In genomic region chr7:127321106-127321505, GRCm38 (mm10) we compare ENCODE assay signal across 21 mouse cellular contexts. TPM values are rescaled to one million over a fixed set of nuclear protein-coding genes. Genes with fewer than 3 reads are reported as not detected.
DNase-seq lines count a peak whose midpoint lies in the region; ATAC-seq and TF ChIP-seq lines count a peak whose summit lies in the region.
"Had no signal": no experiment of that assay in that cellular context is flagged by ENCODE, and none has a peak within 500 bp of the region (broad histone marks: within the 10 kb centered on the region; RNA-seq: fewer than 3 reads in every experiment).

No protein-coding gene starts in this region.

- WGBS in cerebellum, adult 2 months: 59% methylated on average over 4 of the region's 4 CpGs

- H3K27ac ChIP-seq in cerebellum, adult 2 months (ENCODE audit: insufficient read depth, low read length): no peak overlapping the region

- no peak for TF ChIP-seq CTCF in cerebellum, adult 2 months (IDR thresholded peaks at IDR 0.05; ENCODE audit: borderline replicate concordance, insufficient read depth, low read depth, low read length)

- no peak for DNase-seq in frontal cortex, postnatal 25 days (ENCODE audit: low spot score in 2 of 2)
- DNase-seq in right cerebral cortex, adult 18-20 months: peak; percentile 9
- DNase-seq in right cerebral cortex, postnatal 25 days: no peak
- DNase-seq in brain, adult 2 months (ENCODE audit: low read depth, low spot score): peak; percentile 12
- DNase-seq in cerebellum, adult 2 months: no peak
- DNase-seq: adrenal gland, adult 2 months; adrenal gland, adult 8-10 months; adrenal gland, postnatal 10 days; adrenal gland, postnatal 14 days; adrenal gland, postnatal 25 days; adrenal gland, postnatal 36 days; B cell, adult 2 months; cerebellum, adult 11 months; cerebellum, adult 11-12 months; cerebellum, adult 18-20 months; cerebellum, adult 8-10 months had no signal

- no peak for TF ChIP-seq POLR2A in cerebellum, adult 2 months (IDR thresholded peaks at IDR 0.05; ENCODE audit: borderline replicate concordance, insufficient read depth, low read length)

- H3K4me3 ChIP-seq in cerebellum, adult 2 months (replicated peaks; ENCODE audit: insufficient read depth, low read depth, low read length): no peak overlapping the region

- peak; percentile 80; the same call in 1 of the 2 replicates for ATAC-seq in frontal cortex, adult (ENCODE audit: low TSS enrichment)
- ATAC-seq: activated CD4-positive, CD25-positive, alpha-beta regulatory T cell, adult 4 months; CD4-positive, CD25-positive, alpha-beta regulatory T cell, adult 4 months; Patski had no signal

- no peaks in the 10 kb centered on the region for H3K27me3 ChIP-seq in cerebellum, adult 2 months (ENCODE audit: control insufficient read depth, insufficient read depth, low read length)
- H3K27me3 ChIP-seq: CH12.LX, Patski had no signal

- peaks cover 4% of the 10 kb centered on the region for H3K4me1 ChIP-seq in cerebellum, adult 2 months (ENCODE audit: control insufficient read depth, insufficient read depth, low read length)

RNA-seq across cellular contexts. Expression of gene Zfp768, which starts 24.3 kb away (rescaled TPM):
- 21.2 TPM in 2 replicates for polyA plus RNA-seq in cerebellum, adult 2 months (2012; rRNA removed)
- polyA plus RNA-seq: CD4-positive, CD25-positive, alpha-beta regulatory T cell, adult 4 months had no signal

RNA-seq across cellular contexts. Expression of gene Itgal, which starts 25.0 kb away (rescaled TPM):
- 0.87 and 1.4 TPM in 2 replicates for polyA plus RNA-seq in cerebellum, adult 2 months (2012; rRNA removed)

RNA-seq across cellular contexts. Expression of gene Sephs2, which starts 47.3 kb away (rescaled TPM):
- 31.1 and 31.7 TPM in 2 replicates for polyA plus RNA-seq in cerebellum, adult 2 months (2012; rRNA removed)

RNA-seq across cellular contexts. Expression of gene Zfp747, which starts 54.7 kb away (rescaled TPM):
- 8.2 and 8.6 TPM in 2 replicates for polyA plus RNA-seq in cerebellum, adult 2 months (2012; rRNA removed)

Comparison
In these comparisons a context has a peak if more than half of its experiments do, and no peak if none do; other contexts are left out.
1. DNase-seq: peak in right cerebral cortex, adult 18-20 months (single experiment) and brain, adult 2 months (single experiment); none in frontal cortex, postnatal 25 days (0 of 2), right cerebral cortex, postnatal 25 days (single experiment) and cerebellum, adult 2 months (0 of 2).